Mouse (Mus musculus) cerebellum, adult 11 months (tissue): ENCODE measurements around the gene Trim46.

ENCODE experiments used
- DNase-seq: peaks from one replicate; pipeline ENCODE4 v3.0.0; 2022

Gene Trim46

GRCm38 (mm10) chr3:89208075-89208657, 37.9 kb downstream of the Trim46 start:
- no peak for DNase-seq

- no peak for DNase-seq
These were observed 39.4 kb downstream of the Trim46 start for GRCm38 (mm10) chr3:89206695-89207094.

- DNase-seq, result no peak
These were observed 40.0 kb downstream of the Trim46 start for GRCm38 (mm10) chr3:89206079-89206478.

GRCm38 (mm10) chr3:89203142-89203514, 43.0 kb downstream of the Trim46 start:
- DNase-seq, result no peak

GRCm38 (mm10) chr3:89202253-89203141, 43.6 kb downstream of the Trim46 start, which contains the start of gene Gba:
Gba (plus strand) TSS chr3:89202928.
- DNase-seq, result peak; percentile 82

GRCm38 (mm10) chr3:89199839-89200238, 46.3 kb downstream of the Trim46 start:
- no peak for DNase-seq

- peak; percentile 72 for DNase-seq
These were observed 49.9 kb downstream of the Trim46 start for GRCm38 (mm10) chr3:89195979-89196877.

- DNase-seq, result no peak
These were observed 52.3 kb downstream of the Trim46 start for GRCm38 (mm10) chr3:89193853-89194252.

- no peak for DNase-seq
These were observed 52.8 kb downstream of the Trim46 start for GRCm38 (mm10) chr3:89193351-89193750.

- no peak for DNase-seq
These were observed 55.7 kb downstream of the Trim46 start for GRCm38 (mm10) chr3:89190436-89190835.

- no peak for DNase-seq
These were observed 57.6 kb downstream of the Trim46 start for GRCm38 (mm10) chr3:89188478-89188875.

- no peak for DNase-seq
These were observed 58.2 kb downstream of the Trim46 start for GRCm38 (mm10) chr3:89187690-89188477.

GRCm38 (mm10) chr3:89187197-89187596, 58.9 kb downstream of the Trim46 start:
- DNase-seq, result no peak
